Mouse (Mus musculus) stomach, postnatal 0 days (tissue): ENCODE measurements around the gene Kctd21.

Experiments used
- CTCF ChIP-seq: IDR thresholded peaks from 2 replicates; pipeline ENCODE4 v1.5.1; 2016; ENCODE audit warnings: antibody characterized with exemption, low read depth, mild to moderate bottlenecking, moderate library complexity
- EP300 ChIP-seq: optimal IDR thresholded peaks from 2 replicates; pipeline ENCODE3; 2016; ENCODE audit warnings: antibody characterized with exemption

DNA sequence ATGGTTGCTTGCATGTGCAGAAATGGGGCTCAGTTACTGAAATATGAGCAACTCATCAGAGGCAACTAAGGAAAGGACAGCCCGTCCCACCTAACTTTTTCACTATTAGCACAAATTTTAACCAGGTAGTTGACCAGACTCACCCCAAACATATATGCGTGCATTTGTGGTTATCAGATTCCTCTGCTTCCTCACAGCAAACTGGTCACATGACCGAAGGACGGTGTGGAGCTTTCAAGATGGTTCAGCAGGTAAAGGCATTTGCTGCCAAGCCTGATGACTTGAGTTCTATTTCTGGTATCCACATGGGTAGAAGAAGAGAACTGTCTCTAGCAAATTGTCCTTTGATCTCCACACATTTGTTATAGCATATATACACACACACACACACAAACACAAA lies 26.2 kb downstream of the Kctd21 start:
- no peak for TF ChIP-seq CTCF
- no peak for TF ChIP-seq EP300
